12 mouse cellular contexts compared by ENCODE assay signal in genomic region chr9:104878558-104878957, GRCm38 (mm10).
"Had no signal": no experiment of that assay in that cellular context is flagged by ENCODE, and none has a peak within 500 bp of the region (broad histone marks: within the 10 kb centered on the region; RNA-seq: fewer than 3 reads in every experiment).

No protein-coding gene starts in this region.

- H3K9me3 ChIP-seq: intestine, embryonic 15.5 days; limb, embryonic 12.5 days; midbrain, embryonic 10.5 days; neural tube, embryonic 12.5 days; stomach, embryonic 15.5 days had no signal

- H3K4me1 ChIP-seq: intestine, embryonic 15.5 days; limb, embryonic 12.5 days; midbrain, embryonic 10.5 days; neural tube, embryonic 12.5 days; stomach, embryonic 15.5 days had no signal

- ATAC-seq: intestine, embryonic 15.5 days had no signal

- H3K4me3 ChIP-seq: intestine, embryonic 15.5 days; limb, embryonic 12.5 days; midbrain, embryonic 10.5 days; neural tube, embryonic 12.5 days; stomach, embryonic 15.5 days had no signal

- DNase-seq: kidney, adult 18-20 months; kidney, postnatal 14 days; liver; lung, adult 18-20 months; lung, postnatal 36 days; midbrain, embryonic 14.5 days had no signal

- H3K27me3 ChIP-seq: intestine, embryonic 15.5 days; limb, embryonic 12.5 days; neural tube, embryonic 12.5 days; stomach, embryonic 15.5 days had no signal

- H3K36me3 ChIP-seq: intestine, embryonic 15.5 days; limb, embryonic 12.5 days; midbrain, embryonic 10.5 days; neural tube, embryonic 12.5 days; stomach, embryonic 15.5 days had no signal

- H3K4me2 ChIP-seq: intestine, embryonic 15.5 days; limb, embryonic 12.5 days; neural tube, embryonic 12.5 days; stomach, embryonic 15.5 days had no signal

- H3K9ac ChIP-seq: intestine, embryonic 15.5 days; limb, embryonic 12.5 days; liver, embryonic 14.5 days; neural tube, embryonic 12.5 days; stomach, embryonic 15.5 days had no signal

- H3K27ac ChIP-seq: intestine, embryonic 15.5 days; limb, embryonic 12.5 days; liver, embryonic 14.5 days; midbrain, embryonic 10.5 days; neural tube, embryonic 12.5 days; stomach, embryonic 15.5 days had no signal
